In genomic region chr5:63930824-63931358, GRCm38 (mm10) we compare ENCODE assay signal across 15 mouse cellular contexts.
"Had no signal": no experiment of that assay in that cellular context is flagged by ENCODE, and none has a peak within 500 bp of the region (broad histone marks: within the 10 kb centered on the region; RNA-seq: fewer than 3 reads in every experiment).

No protein-coding gene starts in this region.

- H3K4me3 ChIP-seq: limb, embryonic 13.5 days; liver, embryonic 15.5 days; midbrain, embryonic 10.5 days; myocyte; neural tube, embryonic 15.5 days had no signal

- ATAC-seq: lung, postnatal 0 days had no signal

- DNase-seq: kidney, postnatal 36 days; left cerebral cortex, postnatal 4 days; lung, adult 2 months; lung, postnatal 36 days; midbrain, embryonic 14.5 days; right cerebral cortex, postnatal 4 days; spleen, adult 18-20 months; thymus, adult 18-20 months; thymus, postnatal 14 days had no signal

- H3K4me2 ChIP-seq: limb, embryonic 13.5 days; liver, embryonic 15.5 days; neural tube, embryonic 15.5 days had no signal

- H3K4me1 ChIP-seq: liver, embryonic 15.5 days had no signal

- H3K27ac ChIP-seq: limb, embryonic 13.5 days; liver, embryonic 15.5 days; midbrain, embryonic 10.5 days; neural tube, embryonic 15.5 days had no signal

- H3K27me3 ChIP-seq: limb, embryonic 13.5 days; liver, embryonic 15.5 days; neural tube, embryonic 15.5 days had no signal

- H3K9me3 ChIP-seq: limb, embryonic 13.5 days; liver, embryonic 15.5 days; midbrain, embryonic 10.5 days; neural tube, embryonic 15.5 days had no signal

- H3K9ac ChIP-seq: limb, embryonic 13.5 days; liver, embryonic 15.5 days; neural tube, embryonic 15.5 days had no signal
